Mouse (Mus musculus): Measurements from ENCODE around the gene Dexi.

GRCm38 (mm10) chr16:10571820-10572219, 29.0 kb upstream of the Dexi start:
- peak; percentile 52 for TF ChIP-seq CTCF (IDR thresholded peaks at IDR 0.05; ENCODE audit: low read depth, low read length)
- no peak for TF ChIP-seq POLR2A (IDR thresholded peaks at IDR 0.05; ENCODE audit: extremely low read depth, insufficient read depth, low read length)
